Mouse (Mus musculus) myocyte (in vitro differentiated cells): ENCODE data around the gene Aagab.
A peak's percentile ranks its signal among the peaks of the same experiment; 100 is the strongest.

Experiments used
- MAX ChIP-seq: IDR thresholded peaks from one replicate; pipeline ENCODE4 v1.6.1; 2011; ENCODE audit warnings: low read depth, mild to moderate bottlenecking, control low read depth
- MYOG ChIP-seq, 3 experiments: IDR thresholded peaks; one replicate each; pipeline ENCODE4 v1.6.1; 2011; ENCODE audit warnings: control low read depth in 2 of 3, low read depth in 2 of 3, mild to moderate bottlenecking in 2 of 3; ENCODE audit not compliant: insufficient read length in 2 of 3, control insufficient read depth in 1 of 3, insufficient read depth in 1 of 3
- POLR2A ChIP-seq: IDR thresholded peaks from one replicate; pipeline ENCODE4 v1.6.1; 2011; ENCODE audit warnings: low read depth, mild to moderate bottlenecking, control low read depth, moderate library complexity; ENCODE audit not compliant: insufficient read length
- TCF12 ChIP-seq: IDR thresholded peaks from one replicate; pipeline ENCODE4 v1.6.1; 2011; ENCODE audit warnings: mild to moderate bottlenecking, control low read depth; ENCODE audit not compliant: poor library complexity, insufficient read depth, severe bottlenecking

DNA sequence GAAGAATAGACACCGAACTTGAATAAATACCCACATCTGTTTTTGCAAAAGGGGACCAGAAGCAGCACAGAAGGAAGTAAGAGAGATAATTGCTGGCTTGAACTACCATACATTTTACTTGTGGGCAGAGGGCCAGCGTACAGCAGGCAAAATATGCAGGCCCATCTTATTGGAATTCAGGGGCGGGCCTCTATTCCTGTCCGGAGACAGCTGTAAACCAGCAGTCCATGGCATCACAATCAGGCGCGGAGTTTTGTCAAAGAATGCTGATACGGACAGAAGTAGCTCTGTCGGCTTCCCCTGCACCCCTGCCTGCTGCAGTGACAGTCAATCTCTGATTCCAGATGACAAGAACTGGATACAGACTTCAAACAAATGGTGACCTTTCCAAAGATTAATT lies 33.7 kb upstream of the Aagab start:
- peak in 1 of 3 experiments; percentile 20 for TF ChIP-seq MYOG (IDR thresholded peaks at IDR 0.05; ENCODE audit: control insufficient read depth in 1 of 3, insufficient read depth in 1 of 3, insufficient read length in 2 of 3, low read depth in 2 of 3)
- TF ChIP-seq MAX = no peak
- TF ChIP-seq POLR2A = no peak
- no peak for TF ChIP-seq TCF12
